Mouse (Mus musculus) myocyte (in vitro differentiated cells): ENCODE data around the gene Insig2. TPM values are rescaled to one million over a fixed set of nuclear protein-coding genes. Genes with fewer than 3 reads are reported as not detected.

Experiments
- H3K27me3 ChIP-seq: one replicate; pipeline ENCODE4 v1.6.1; 2011; ENCODE audit not compliant: control insufficient read depth, insufficient read depth, insufficient read length
- H3K36me3 ChIP-seq: one replicate; pipeline ENCODE4 v1.6.1; 2011; ENCODE audit not compliant: control insufficient read depth, insufficient read depth
- H3K4me2 ChIP-seq: one replicate; pipeline ENCODE4 v1.6.1; 2011; ENCODE audit warnings: low read depth, control low read depth
- H3K4me3 ChIP-seq: one replicate; pipeline ENCODE4 v1.5.1; 2011; ENCODE audit warnings: mild to moderate bottlenecking, control low read depth, moderate library complexity
- H3K79me2 ChIP-seq: one replicate; pipeline ENCODE4 v1.6.1; 2011; ENCODE audit not compliant: control insufficient read depth, insufficient read depth
- H3ac ChIP-seq: one replicate; pipeline ENCODE4 v1.6.1; 2011; ENCODE audit not compliant: control insufficient read depth, insufficient read length
- CEBPB ChIP-seq: IDR thresholded peaks from 2 replicates; pipeline ENCODE4 v1.6.1; 2011; ENCODE audit warnings: mild to moderate bottlenecking, moderate library complexity; ENCODE audit not compliant: poor library complexity, insufficient read depth, severe bottlenecking
- E2F4 ChIP-seq: IDR thresholded peaks from one replicate; pipeline ENCODE4 v1.6.1; 2011; ENCODE audit warnings: mild to moderate bottlenecking, control low read depth, moderate library complexity; ENCODE audit not compliant: insufficient read depth
- MAX ChIP-seq: IDR thresholded peaks from one replicate; pipeline ENCODE4 v1.6.1; 2011; ENCODE audit warnings: low read depth, mild to moderate bottlenecking, control low read depth
- MYOD1 ChIP-seq, 3 experiments: IDR thresholded peaks; one replicate each; pipeline ENCODE4 v1.6.1; 2011; ENCODE audit warnings: control low read depth in 2 of 3, low read depth in 2 of 3, mild to moderate bottlenecking in 2 of 3, moderate library complexity in 1 of 3; ENCODE audit not compliant: insufficient read length in 2 of 3, control insufficient read depth in 1 of 3
- MYOG ChIP-seq, 3 experiments: IDR thresholded peaks; one replicate each; pipeline ENCODE4 v1.6.1; 2011; ENCODE audit warnings: control low read depth in 2 of 3, low read depth in 2 of 3, mild to moderate bottlenecking in 2 of 3; ENCODE audit not compliant: insufficient read length in 2 of 3, control insufficient read depth in 1 of 3, insufficient read depth in 1 of 3
- POLR2A ChIP-seq: IDR thresholded peaks from one replicate; pipeline ENCODE4 v1.6.1; 2011; ENCODE audit warnings: low read depth, mild to moderate bottlenecking, control low read depth, moderate library complexity; ENCODE audit not compliant: insufficient read length
- POLR2AphosphoS2 ChIP-seq: IDR thresholded peaks from one replicate; pipeline ENCODE4 v1.6.1; 2011; ENCODE audit warnings: low read depth, control low read depth; ENCODE audit not compliant: insufficient read length
- REST ChIP-seq: IDR thresholded peaks from one replicate; pipeline ENCODE4 v1.6.1; 2011; ENCODE audit warnings: mild to moderate bottlenecking, control low read depth, moderate library complexity; ENCODE audit not compliant: insufficient read depth, insufficient read length
- SRF ChIP-seq: IDR thresholded peaks from one replicate; pipeline ENCODE4 v1.6.1; 2011; ENCODE audit warnings: low read depth; ENCODE audit not compliant: control insufficient read depth, insufficient read length
- TCF12 ChIP-seq: IDR thresholded peaks from one replicate; pipeline ENCODE4 v1.6.1; 2011; ENCODE audit warnings: mild to moderate bottlenecking, control low read depth; ENCODE audit not compliant: poor library complexity, insufficient read depth, severe bottlenecking
- TCF3 ChIP-seq: IDR thresholded peaks from one replicate; pipeline ENCODE4 v1.6.1; 2011; ENCODE audit warnings: low read depth, control low read depth; ENCODE audit not compliant: insufficient read length
- USF1 ChIP-seq: IDR thresholded peaks from one replicate; pipeline ENCODE4 v1.6.1; 2011; ENCODE audit warnings: low read depth, mild to moderate bottlenecking, control low read depth, moderate library complexity
- polyA plus RNA-seq: library from polyadenylated mRNA; unstranded; fragments of >200 nt; fragmentation: generic; extraction: Trizol; gene quantifications from one replicate; pipeline ENCODE4 v1.2.1, GENCODE M21; 2012; ENCODE audit warnings: missing spikeins

Gene Insig2
- polyA plus RNA-seq, 1 experiment, result 46.1 TPM

DNA sequence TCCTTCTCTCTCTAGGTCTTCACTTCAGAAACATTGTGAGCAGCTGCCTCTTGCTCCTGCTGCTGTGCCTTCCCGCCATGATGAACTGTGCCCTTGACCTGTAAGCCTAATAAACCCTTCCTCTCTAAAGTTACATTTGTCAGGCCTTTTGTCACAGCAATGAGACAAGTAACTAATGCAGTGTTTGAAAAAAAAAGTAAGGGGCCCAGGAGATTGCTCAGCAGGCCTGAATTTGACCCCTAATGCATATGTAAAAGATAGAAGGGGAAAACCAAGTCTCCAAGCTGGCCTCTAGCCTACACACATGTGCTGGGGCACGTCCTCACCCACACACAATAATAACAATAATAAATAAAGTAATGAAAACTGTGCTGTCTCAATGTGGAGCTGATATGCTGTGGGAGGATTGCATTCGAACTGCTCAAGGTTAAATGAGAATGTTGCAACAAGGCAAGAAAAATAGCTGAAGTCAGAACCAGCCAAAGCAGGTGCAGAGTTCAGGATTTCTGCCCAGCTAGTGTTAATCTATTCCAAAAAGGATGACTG is 56.4 kb downstream of the Insig2 start:
- Histone ChIP-seq H3K27me3 (no peaks in the 10 kb centered on the region), H3K4me3 (no peak overlapping the region), H3ac (no peak overlapping the region), H3K4me2 (no peak overlapping the region), H3K36me3 (no peaks in the 10 kb centered on the region), H3K79me2 (no peaks in the 10 kb centered on the region)
- TF ChIP-seq MYOG (IDR thresholded peaks at IDR 0.05; ENCODE audit: control insufficient read depth in 1 of 3, insufficient read depth in 1 of 3, insufficient read length in 2 of 3, low read depth in 2 of 3) (no peak), MYOD1 (IDR thresholded peaks at IDR 0.05; ENCODE audit: control insufficient read depth in 1 of 3, insufficient read length in 2 of 3, low read depth in 2 of 3) (no peak), TCF3 (no peak), USF1 (no peak), REST (no peak), POLR2AphosphoS2 (no peak), E2F4 (no peak), MAX (no peak), CEBPB (no peak), POLR2A (no peak), SRF (no peak), TCF12 (no peak)

- Histone ChIP-seq H3K4me2 (no peak overlapping the region), H3K79me2 (no peaks in the 10 kb centered on the region), H3K4me3 (no peak overlapping the region), H3ac (no peak overlapping the region), H3K27me3 (no peaks in the 10 kb centered on the region), H3K36me3 (no peaks in the 10 kb centered on the region)
- TF ChIP-seq MYOD1 (IDR thresholded peaks at IDR 0.05; ENCODE audit: control insufficient read depth in 1 of 3, insufficient read length in 2 of 3, low read depth in 2 of 3) (no peak), POLR2A (no peak), CEBPB (peak; percentile 86), MYOG (IDR thresholded peaks at IDR 0.05; ENCODE audit: control insufficient read depth in 1 of 3, insufficient read depth in 1 of 3, insufficient read length in 2 of 3, low read depth in 2 of 3) (no peak), REST (no peak), USF1 (no peak)
Observed at GRCm38 (mm10) chr1:121260171-121260741, 72.1 kb downstream of the Insig2 start.

Other genes with a start within 250 kb of the Insig2 start
- 5.2 TPM for gene Ccdc93, start 98.5 kb upstream of the Insig2 start, polyA plus RNA-seq
- not detected for gene Htr5b, start 195.9 kb upstream of the Insig2 start, polyA plus RNA-seq
- 31.3 TPM for gene Ddx18, start 235.4 kb upstream of the Insig2 start, polyA plus RNA-seq